Mouse (Mus musculus): ENCODE data around the gene Crygn.
A peak's percentile ranks its signal among the peaks of the same experiment; 100 is the strongest.
"Not testable (repeated sequence)": the region's sequence is repeated elsewhere in the genome, so short reads cannot be mapped to it uniquely, and the experiment has no call there.

Gene Crygn

DNA sequence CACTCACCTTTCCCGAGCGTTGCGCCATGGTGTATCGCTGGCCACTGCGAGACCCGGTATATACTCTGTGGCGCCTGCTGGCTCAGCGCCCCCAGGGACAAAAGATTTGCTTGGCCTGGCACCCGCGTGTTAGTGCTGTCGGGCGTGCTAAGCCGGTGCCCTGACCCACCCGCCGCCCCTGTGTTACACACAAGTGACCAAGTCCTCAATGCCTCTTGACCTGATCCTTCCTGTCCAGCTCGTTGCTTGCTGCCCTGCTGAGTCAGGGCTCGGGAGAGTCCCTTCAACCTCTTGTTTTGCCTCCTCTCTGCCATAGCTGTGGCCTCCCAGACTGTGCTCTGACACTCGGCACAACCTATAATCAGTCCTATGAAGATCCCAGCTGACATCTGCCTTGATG is at the start of gene Crygn:
Crygn (minus strand) TSS at position 193 of the 400 bp plus-strand sequence.
- no peak for DNase-seq (ENCODE audit: low spot score)

DNA sequence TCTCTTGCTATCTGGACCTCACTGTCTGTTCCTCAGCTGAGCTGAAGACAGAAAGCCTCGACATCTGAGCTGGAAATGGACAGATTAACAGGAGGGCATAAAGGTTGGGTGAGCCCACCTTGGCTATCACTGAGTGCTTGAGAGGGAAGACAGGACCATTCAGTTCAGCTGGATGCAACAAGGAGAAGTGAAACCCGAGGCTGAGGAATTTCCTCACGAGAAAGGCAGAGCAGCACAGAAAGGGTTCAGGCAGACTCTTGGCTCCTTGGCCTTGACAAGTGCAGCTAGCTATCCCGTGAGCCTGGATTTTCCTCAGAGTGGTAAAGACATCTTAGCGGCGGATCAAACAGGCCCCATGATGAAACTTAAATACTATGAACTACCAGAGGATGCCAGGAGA is 47.4 kb upstream of the Crygn start:
- DNase-seq (ENCODE audit: low spot score): no peak

DNA sequence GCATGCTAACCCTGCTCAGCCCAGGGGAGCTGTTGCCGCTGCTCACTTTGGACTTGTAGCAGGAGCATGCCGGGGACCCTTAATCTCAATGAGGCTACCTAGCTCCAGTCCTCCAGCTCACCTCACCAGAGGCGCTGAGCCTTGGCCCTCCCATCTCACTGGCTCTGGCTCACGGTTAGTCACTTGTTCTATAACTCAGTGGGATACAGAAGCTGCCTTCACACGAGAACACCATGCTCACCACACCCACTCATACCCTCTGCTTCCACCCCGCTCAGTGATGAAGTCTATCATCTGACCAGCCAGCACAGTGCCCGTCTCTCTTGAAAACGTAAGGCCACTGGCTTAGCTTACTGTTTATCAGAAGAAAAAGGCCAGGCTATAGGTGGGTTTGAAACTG is 46.9 kb upstream of the Crygn start:
- DNase-seq (ENCODE audit: low spot score): no peak

DNA sequence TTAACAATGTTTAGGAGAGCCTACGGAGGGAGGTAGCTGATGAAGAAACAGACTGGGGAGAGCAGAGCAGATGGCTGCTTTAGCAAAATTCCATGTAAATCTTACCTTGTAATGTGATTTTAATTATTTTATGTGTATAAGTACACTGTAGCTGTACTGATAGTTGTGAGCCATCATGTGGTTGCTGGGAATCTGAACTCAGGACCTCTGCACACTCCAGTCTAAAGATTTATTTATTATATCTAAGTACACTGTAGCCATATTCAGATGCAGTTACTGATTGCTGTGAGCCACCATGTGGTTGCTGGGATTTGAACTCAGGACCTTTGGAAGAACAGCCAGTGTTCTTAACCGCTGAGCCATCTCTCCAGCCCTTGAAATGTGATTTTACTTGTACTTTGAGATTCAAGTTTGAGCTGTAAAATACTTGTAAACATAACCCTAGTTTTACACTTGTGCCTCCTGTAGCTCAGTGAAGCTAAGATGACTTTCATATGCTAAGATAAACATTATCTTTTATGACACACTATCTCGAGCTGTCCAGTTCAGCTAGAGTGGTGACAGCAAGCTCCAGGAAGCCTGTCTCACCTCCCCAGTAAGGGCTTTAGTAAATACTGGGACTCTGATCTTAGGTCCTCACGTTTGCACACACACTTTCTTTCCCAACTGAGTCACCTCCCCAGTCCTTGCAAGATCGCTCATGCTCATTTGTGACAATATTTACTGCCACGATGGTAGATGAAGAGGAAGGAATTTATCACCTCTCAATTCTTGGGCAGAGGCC is 44.2 kb upstream of the Crygn start:
- no peak for DNase-seq (ENCODE audit: low spot score)

DNA sequence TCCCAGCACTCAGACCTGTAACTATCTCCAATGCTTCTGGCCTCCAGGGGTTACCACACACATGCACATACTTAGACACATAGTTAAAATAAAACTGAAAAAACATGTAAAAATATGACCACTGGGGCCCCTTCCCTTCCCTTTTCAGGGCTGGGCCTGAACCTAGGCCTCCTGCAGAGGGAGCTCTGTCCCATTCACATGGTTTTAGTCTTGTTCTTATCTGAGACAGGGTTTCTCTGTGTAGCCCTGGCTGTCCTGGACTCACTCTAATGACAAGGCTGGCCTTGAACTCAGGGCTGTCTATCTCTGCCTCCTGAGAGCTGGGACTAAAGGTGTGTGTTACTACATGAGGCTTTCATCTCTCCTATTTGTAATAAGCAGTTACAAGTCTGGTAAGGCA is 42.6 kb upstream of the Crygn start:
- DNase-seq (ENCODE audit: low spot score): no peak

DNA sequence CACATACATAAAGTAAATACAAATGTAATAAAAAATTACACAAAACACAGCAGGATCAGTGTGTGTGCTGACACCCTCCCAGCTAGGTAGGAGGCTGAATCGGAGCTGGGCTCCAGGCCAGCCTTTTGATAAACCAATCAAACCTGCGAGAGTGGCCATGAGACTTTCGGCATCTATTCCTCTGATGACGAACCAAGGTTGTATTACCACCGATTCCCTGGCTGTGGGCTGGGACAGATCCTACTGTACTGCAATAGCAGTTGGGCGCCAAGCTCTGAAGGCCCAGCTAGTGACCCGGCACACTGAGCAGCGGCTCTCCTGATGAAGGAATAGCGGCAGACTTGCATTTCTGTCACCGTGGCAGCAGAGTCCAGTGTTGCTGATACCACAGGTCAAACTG is 40.8 kb upstream of the Crygn start:
- no peak for DNase-seq (ENCODE audit: low spot score)

DNA sequence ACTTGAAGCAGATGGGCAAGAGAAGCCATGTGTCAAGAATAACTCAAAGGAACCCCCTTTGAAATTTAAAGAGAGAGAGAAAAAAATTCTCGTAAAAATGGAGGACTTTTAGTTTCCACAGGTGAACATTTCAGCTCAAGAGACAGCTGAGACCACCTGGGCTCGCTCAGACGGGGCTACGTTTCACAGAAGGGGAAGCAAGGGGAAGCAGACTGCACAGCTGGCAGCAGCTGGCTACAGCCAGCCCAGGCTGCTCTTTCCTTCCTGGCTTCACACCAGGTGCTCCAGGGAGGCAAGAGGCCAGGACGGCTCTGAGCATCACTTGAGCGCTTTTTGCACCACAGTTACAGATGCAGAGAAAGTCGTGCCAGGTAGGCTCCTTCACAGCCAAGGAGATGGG is 40.0 kb upstream of the Crygn start:
- no peak for DNase-seq (ENCODE audit: low spot score)

DNA sequence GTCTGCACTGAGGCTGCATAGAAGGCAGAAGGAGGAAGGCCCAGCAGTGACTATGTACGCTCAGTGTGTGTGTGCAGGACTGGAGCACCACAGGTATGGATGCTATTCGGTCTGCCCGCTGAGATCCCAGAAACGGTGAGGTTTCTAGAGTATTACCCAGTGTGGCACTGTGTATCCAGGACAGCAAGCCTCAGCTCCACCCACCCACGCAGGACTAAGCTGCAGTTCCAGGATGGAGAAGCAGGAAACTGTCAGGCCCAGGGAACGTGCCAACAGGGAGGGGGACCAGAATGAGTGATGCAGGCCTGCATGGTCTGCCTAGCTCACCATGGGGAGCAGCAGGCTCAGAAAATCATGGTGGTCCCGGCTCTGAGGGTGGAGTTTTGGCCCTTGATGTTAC is 35.2 kb upstream of the Crygn start:
- no peak for DNase-seq (ENCODE audit: low spot score)

DNA sequence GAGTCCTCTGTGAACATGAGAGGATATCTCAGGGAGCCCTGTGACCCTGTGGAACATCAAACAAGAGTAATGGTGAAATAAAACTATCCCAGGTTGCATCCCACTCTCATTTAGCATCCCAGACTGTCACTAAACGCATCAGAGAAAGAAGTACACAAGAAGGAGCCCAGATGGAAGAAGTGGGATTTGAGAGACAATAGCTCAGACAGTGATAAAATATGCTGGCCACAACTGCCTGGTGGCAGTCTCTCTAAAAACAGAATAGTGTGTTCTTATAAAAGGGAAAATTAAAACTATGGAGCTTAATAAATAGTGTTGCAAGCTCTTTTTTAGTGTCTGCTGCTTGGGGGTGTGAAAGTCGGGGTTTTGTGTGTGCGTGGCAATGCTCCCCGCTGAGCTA is 25.1 kb upstream of the Crygn start:
- no peak for DNase-seq (ENCODE audit: low spot score)

DNA sequence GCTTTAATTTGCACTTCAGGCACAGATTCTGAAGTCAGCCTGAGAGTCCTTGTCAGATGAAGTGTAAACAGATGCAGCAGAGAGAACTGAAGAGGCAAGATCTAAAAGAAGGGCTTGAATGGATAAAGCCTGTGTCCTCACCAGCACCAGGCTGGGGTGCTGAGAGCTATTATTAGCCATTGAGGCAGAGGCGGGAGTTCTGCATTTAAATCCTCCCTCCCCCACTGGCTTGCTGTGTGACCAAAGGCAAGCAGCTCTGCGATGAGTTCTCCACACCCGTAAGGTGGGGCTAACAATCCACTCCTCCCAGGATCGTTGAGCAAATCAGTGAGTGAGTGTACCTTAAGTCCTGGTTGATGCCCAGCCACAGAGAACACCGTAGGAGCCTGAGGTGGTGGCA is 23.2 kb upstream of the Crygn start:
- no peak for DNase-seq (ENCODE audit: low spot score)

DNA sequence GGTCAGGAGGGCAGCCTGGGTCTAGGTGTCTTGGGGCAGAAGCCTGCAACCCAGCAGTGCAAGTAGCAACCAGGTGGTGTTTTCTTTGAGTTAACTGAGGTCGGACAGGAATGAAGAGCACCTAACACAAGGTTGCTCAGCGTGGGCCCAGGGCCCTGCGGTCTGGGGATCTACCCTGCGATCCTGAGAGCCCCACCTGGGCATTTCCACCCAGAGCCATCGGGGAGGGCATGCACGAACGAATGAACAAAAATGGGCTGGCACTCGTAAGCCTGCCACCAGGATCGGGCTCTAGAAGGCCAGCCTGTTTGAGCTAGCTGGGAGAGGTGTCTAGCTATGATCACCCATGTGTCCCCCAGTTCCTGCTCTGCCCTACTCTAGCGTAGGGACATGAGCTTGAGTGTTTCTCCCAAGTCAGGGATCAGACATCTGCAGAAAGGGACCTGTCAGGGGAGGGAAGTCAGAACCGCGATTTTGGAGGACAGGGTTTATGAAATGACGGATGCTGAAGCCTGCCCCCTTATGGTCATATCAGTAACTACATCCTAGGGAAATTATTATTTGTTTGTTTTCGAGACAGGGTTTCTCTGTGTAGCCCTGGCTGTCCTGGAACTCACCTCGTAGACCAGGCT is 22.2 kb upstream of the Crygn start:
- DNase-seq (ENCODE audit: low spot score): peak; percentile 45

DNA sequence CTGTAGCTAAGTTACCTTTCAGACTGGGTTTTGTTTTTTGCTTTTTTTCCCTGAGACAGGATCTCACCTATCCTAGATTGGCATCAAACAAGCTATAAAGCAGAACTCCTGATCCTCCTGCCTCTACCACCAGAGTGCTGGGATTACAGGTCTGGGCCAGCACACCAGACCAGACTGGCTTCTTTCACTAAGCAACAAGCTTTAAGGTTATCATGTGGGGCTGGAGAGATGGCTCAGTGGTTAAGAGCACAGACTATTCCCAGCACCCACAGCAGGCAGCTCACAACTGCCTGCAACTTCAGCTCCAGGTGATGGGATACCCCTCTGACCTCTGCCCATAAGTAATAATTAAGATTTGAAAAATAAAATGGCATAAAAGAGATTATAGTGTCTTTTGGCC is 21.5 kb upstream of the Crygn start:
- no peak for DNase-seq (ENCODE audit: low spot score)

DNA sequence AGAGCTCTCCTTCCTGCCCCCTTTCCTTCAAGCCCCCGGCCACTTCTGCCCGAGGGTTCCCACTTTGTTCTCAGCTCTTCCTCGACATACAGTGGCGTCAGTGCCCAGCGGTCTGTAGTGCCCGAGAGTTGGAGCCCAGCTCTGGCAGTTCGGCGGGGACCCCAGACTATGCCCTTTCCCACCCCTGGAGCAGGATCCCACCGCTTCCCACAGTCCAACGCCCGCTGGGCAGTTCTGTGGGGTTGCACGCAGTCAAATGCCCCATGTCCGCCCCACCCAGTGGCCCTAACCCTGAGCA is 21.0 kb upstream of the Crygn start:
- no peak for DNase-seq (ENCODE audit: low spot score)

DNA sequence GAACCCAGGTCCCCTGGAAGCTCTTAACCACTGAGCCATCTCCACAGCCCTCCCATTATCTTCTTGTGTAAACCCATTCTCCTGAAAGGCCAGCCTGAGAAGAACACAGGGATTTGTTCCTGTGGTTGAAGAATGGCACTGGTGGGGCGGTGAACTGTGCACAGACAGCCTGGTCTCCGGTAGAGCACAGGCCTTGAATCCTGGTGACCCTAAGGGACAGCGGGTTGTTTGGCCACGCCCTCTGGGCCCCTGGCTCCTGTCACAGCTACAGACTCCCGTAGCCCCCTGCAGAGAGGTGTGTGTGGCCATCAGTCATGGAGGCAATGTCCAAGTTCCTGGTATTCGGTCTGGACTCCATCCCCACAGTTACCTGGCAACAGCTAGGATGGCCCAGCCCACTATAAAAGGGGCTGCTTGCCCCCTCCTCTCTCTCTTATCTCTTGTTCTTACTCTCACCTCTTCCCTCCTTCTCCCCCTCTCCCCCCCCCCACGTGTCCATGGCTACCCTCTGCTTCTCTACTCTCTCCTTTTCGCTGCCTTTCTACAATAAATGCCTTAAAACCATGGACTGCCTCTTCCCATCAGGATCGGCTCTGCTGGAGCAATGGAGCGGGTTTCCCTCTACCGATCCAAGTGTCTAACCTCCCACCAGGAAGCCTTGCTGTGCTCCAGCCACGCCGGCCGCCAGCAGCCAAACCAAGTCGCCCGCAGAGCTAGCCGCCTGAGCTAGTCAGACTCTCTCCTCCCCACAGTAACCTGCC is 20.5 kb upstream of the Crygn start:
- no peak for DNase-seq (ENCODE audit: low spot score)

DNA sequence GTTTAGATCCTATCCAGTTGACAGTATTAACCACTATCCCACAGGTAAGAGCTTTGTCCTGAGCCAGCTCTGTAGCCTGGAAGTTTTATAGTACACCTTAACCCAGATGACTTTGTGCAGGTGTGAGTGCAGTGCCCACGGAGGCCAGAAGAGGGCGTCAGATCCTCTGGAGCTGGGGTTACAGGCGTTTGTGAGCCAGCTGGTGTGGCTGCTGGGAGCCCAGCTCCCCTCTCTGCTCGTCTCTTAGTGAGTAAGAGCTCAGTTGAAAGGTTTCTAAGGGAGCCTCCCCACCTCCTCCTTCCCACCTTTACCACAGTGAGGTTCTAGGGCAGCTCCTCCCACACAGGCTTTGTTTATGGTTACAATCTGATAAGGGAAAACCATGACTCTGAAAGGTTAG is 18.9 kb upstream of the Crygn start:
- no peak for DNase-seq (ENCODE audit: low spot score)

DNA sequence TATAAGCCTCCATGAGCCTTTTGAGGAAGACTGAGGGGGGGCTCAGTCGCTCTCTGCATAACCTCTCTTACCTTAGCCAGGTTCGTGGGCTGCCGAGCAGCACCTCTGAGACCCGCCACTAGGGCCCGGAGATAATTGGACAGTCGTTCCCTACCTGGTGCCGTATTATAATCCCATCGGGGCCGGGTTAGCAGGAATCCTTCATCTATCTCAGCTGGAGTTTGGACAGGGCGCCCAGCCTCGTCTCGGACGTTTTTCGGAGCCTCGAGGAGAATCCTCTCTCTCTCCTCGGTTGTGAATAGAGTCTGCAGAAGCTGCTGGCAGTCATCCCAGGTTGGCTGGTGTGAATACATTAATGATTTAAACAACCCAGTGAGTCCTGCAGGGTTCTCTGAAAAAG is 16.7 kb upstream of the Crygn start:
- DNase-seq (ENCODE audit: low spot score): not testable (repeated sequence)

DNA sequence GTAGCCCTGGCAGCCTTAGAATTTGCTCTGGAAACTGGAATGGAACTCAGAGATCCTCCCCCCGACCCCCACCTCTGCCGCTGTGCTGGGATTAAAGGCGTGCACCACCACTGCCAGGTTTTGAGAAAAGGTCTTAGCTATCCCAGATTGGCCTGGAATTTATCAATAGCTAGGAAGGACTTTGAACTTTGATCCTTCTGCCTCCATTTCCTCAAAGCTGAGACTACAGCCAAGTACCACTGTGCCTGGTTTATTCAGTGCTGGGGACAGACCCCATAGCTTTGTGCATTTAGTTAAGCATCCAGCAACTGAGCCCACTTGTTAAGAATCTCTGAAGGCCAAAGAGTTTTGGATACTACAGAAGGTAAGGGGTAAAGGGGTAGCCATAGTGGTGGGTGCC is 877 bp downstream of the Crygn start:
- no peak for DNase-seq (ENCODE audit: low spot score)

DNA sequence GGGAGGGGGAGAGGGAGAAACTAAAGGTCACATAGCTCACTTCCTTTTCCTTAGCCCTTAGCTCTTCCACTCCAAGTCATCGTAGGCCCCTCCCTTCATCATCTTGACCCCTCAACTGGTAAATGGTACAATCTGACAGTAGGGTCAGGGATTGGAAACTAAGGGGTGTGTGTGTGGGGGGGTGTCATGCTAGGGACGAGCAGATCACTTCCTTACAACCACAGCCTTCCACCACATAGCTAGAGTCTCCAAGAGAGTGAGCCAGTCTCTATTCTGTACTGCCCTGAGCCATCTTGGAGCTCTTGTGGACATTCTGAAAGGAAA is 5.7 kb downstream of the Crygn start:
- DNase-seq (ENCODE audit: low spot score): no peak

DNA sequence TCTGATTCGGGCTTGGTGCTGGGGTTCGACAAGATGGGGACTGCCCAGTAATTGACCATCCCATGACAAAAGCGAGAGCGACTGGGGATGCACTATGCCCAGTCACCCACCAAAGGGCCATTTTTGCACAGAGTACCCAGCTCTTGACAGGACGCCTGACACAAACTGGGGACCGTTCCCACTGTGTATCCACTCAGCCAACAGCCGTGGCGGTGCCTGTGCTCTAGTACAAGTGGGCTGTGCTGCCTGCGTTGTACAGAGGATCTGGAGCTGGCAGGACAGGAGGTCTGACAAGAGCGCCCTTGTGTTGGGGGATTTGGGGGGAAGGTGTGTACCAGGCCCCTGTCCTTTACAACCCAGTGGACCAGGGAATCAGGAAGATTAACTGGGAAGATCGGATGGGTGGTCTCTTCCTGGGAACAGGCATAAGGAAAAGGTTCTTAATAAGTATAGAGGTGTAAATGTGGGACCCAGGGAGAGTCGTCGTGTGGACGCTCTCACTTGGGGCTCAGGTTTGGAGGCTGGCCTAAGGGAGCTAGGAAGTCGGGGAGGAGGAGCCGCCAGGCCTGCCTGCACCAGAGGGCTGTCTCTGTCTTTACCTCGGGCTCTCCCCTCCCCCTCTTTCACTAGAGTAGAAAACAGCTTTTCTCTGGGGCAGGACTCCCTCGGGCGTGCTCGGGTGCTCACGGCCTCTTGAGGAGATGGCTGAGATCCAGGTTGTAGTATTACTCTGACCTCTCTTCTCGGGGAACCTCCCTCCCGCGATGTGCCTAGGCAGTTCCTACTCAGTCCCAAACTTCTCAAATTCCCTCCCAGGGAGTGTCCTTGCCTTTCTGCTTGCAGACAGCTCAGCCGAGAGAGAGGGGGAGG is 6.3 kb downstream of the Crygn start:
- peak; percentile 67 for DNase-seq (ENCODE audit: low spot score)

DNA sequence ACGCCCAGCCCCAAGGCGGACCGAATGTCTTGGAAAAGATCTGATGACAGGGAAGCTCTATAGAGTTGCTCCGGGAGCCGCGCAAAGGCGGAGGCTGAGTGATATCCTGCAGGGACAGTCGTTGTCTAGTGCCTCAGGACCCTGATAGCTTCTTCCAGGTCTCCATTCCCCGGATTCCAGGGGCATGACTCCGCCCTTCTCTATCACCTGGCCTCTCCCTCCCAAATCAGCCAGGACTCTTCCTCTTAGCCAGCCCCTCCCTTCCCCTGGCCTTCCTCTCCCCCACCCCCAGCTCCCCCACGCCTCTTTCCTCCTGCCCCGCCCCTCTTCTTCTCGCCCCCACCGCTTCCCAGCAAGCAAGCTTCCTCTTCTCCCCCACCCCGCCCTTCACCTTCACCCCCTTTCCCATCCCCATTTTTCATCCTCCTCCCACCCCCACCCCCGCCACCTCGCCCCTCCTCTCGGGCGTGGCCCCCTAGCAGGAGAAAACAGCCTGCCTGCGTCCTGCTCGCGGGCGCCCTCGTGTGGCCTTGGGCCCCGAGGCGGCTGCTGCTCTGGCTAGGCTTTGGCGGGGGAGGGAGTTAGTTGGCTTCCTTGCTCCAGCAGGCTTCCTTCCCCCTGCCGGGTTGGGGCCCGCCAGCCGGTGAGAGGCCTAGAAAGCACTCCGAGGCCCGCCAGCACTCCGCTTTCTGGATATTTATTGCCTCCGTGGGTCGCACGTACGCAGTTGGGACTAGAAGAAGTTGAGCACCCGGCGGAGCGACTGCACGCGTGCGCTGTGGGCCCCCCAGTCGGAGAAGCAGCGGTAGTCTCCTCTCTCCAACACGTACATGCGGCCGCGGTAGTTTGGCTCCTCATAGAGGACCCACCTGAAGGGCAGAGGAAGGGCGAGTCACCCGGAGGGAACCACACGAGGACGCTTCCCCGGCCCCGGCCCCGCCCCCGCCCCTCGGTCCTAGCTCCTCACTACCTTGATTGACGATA is 7.2 kb downstream of the Crygn start:
- peak; percentile 90 for DNase-seq (ENCODE audit: low spot score)

DNA sequence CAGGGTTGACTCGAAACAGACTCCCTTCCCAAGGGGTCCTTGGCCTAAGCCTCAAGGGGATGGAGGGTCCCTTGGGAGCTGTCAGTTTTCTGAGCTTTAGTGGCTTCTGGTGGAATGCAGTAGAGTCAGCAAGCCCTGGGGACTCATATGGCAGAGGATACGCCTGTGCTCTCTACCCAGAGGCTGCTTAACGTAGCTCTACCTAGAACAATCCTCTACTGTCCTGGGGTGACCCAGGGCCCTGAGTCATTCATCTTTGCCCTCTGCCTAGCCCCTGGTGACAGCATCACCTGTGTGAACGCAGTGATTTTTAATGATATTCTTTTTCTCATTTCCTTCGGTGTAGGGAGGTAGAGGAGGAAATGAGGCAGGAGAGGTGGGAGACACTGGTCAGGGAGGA is 8.1 kb downstream of the Crygn start:
- DNase-seq (ENCODE audit: low spot score): no peak
